Mouse (Mus musculus): ENCODE measurements around the gene Krtap5-4. TPM values are rescaled to one million over a fixed set of nuclear protein-coding genes. Genes with fewer than 3 reads are reported as not detected.
"Not testable (repeated sequence)": the region's sequence is repeated elsewhere in the genome, so short reads cannot be mapped to it uniquely, and the experiment has no call there.

The Krtap5-4 gene
- polyA plus RNA-seq, 1 experiment from 2014 or later: not detected

DNA sequence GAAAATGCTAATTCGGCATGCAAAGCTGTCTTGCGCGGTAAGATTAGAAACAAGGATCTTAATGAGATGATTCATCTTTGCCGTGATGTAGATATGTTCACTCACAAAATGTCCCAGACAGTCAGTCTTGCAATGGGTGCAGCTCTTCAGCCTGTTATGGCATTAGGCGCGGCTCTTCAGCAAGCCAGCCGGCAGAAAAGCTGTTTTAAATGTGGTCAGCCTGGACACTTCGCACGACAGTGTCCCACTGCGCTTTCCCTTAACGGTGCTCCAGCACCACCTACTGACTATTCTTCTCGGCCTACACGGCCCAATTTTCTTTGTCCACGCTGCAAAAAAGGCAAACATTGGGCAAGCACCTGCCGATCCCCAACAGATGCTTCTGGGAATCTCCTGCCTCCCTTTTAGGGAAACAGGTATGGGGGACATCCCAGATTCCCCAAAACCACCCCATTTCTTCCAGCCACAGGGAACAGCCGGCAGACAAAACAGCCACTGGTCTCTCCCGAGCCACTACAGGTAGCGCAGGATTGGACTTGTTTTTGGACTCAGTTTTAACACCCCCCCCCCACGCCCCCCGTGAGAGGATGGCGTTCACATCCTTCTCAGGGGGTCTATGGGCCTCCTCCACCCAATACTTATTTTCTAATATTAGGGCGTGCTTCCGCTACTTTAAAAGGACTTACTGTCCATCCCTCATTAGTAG is 18.1 kb upstream of the Krtap5-4 start:
- peak overlapping the region; percentile 63 for H3K4me3 ChIP-seq (ENCODE audit: low read depth, low read length)
- no peaks in the 10 kb centered on the region for H3K36me3 ChIP-seq (ENCODE audit: control insufficient read depth, insufficient read depth, low read length)
- peak overlapping the region; percentile 93 for H3K4me2 ChIP-seq (ENCODE audit: low read length)
- no peaks in the 10 kb centered on the region for H3K27me3 ChIP-seq (replicated peaks; ENCODE audit: control insufficient read depth, insufficient read depth, low read length)
- ATAC-seq (replicated peaks; ENCODE audit: low FRiP score, low TSS enrichment, low read depth): peak; percentile 56
- no peaks in the 10 kb centered on the region for H3K9me3 ChIP-seq (ENCODE audit: control insufficient read depth, low read length)
- DNase-seq (ENCODE audit: low spot score): peak; percentile 66
- peak overlapping the region; percentile 94 for H3K27ac ChIP-seq (ENCODE audit: low read depth)
- H3K4me1 ChIP-seq (replicated peaks; ENCODE audit: control insufficient read depth, insufficient read depth, low read length): 0 out of 2 replicates have a peak, but pooled peaks cover 7% of the 10 kb centered on the region
- 16% methylated on average over 23 of the region's 23 CpGs for WGBS
- H3K9ac ChIP-seq (ENCODE audit: low read length): peak overlapping the region; percentile 82; the same call in 1 of the 2 replicates

DNA sequence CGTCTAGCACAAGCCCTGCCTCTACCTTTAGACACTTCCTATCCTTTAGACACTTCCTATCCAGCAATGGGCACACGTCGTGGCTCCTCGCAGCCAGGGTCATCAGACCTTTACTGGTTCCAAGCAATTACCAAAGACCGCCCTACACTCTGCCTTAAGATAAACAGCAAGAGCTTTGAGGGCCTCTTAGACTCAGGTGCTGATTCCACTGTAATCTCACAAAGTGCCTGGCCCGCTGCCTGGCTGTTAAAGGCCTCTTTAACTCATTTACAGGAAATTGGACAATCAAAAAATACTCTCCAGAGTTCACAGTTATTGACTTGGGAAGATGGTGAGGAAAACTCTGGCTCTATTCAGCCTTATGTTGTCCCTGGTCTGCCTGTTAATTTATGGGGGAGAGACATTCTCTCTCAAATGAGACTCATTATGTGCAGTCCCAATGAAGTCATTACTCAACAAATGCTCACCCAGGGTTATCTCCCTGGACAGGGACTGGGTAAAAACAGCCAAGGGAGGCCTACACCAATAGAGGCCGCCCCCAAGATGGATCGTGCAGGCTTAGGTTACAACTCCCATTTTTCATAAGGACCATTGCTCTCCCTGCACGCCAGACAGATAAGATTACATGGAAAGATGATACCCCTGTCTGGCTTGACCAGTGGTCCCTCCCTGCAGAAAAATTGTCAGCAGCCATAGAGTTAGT is 17.3 kb upstream of the Krtap5-4 start:
- 38% methylated on average over 9 of the region's 9 CpGs for WGBS
- not testable (repeated sequence) for DNase-seq (ENCODE audit: low spot score); ATAC-seq (replicated peaks; ENCODE audit: low FRiP score, low TSS enrichment, low read depth); H3K9me3 ChIP-seq (ENCODE audit: control insufficient read depth, low read length); H3K27ac ChIP-seq (ENCODE audit: low read depth); H3K27me3 ChIP-seq (replicated peaks; ENCODE audit: control insufficient read depth, insufficient read depth, low read length); H3K4me3 ChIP-seq (ENCODE audit: low read depth, low read length); H3K4me1 ChIP-seq (replicated peaks; ENCODE audit: control insufficient read depth, insufficient read depth, low read length); H3K4me2 ChIP-seq (ENCODE audit: low read length); H3K36me3 ChIP-seq (ENCODE audit: control insufficient read depth, insufficient read depth, low read length); H3K9ac ChIP-seq (ENCODE audit: low read length)

DNA sequence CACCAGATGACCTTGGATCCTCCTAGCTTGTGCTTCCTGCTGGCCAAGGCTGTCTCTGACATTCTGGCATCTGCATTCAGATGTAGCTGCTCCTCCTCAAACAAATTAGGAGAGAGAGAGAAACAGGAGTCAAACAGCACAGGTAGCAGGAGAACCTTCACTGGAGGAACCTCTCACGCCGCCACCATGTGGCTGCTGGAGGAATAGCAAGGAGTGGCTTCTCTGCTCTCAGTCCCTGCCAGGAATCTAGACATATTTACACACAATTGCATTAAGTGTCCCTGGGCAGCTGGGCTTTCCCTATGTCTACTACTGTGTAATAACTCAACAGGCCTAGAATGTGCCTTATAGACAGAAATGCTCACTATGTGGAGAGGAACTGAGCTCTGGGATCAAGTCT is 9.5 kb upstream of the Krtap5-4 start:
- not testable (repeated sequence) for H3K27me3 ChIP-seq (replicated peaks; ENCODE audit: control insufficient read depth, insufficient read depth, low read length); H3K4me1 ChIP-seq (replicated peaks; ENCODE audit: control insufficient read depth, insufficient read depth, low read length); H3K9ac ChIP-seq (ENCODE audit: low read length); H3K4me3 ChIP-seq (ENCODE audit: low read depth, low read length); H3K4me2 ChIP-seq (ENCODE audit: low read length); H3K27ac ChIP-seq (ENCODE audit: low read depth); H3K9me3 ChIP-seq (ENCODE audit: control insufficient read depth, low read length); H3K36me3 ChIP-seq (ENCODE audit: control insufficient read depth, insufficient read depth, low read length); ATAC-seq (replicated peaks; ENCODE audit: low FRiP score, low TSS enrichment, low read depth)
- peak; percentile 62 for DNase-seq (ENCODE audit: low spot score)
- WGBS: 2% methylated on average over 2 of the region's 2 CpGs

DNA sequence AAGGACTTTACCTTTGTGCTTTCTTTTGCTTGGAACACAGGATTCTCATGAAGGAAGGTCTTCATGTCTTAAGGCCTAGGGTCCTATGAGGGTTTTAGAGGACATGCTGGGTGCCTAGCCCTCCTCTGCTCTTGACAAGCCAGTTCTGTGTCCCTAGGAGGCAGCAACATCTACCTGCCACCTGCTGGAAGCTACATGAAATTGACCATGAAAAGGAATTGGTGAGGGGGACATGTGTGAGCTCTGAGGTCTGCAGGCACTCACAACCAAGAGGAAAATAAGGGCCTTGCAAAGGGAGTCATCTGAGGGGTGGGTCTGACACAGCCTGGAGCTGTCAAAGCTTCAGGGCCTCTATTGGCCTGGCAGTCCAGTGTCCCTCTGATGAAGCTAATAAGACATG is 7.9 kb upstream of the Krtap5-4 start:
- no peak overlapping the region for H3K27ac ChIP-seq (ENCODE audit: low read depth)
- H3K4me3 ChIP-seq (ENCODE audit: low read depth, low read length): no peak overlapping the region
- H3K9ac ChIP-seq (ENCODE audit: low read length): no peak overlapping the region
- H3K4me2 ChIP-seq (ENCODE audit: low read length): no peak overlapping the region
- H3K9me3 ChIP-seq (ENCODE audit: control insufficient read depth, low read length): no peaks in the 10 kb centered on the region
- no peak for ATAC-seq (replicated peaks; ENCODE audit: low FRiP score, low TSS enrichment, low read depth)
- H3K4me1 ChIP-seq (replicated peaks; ENCODE audit: control insufficient read depth, insufficient read depth, low read length): no peaks in the 10 kb centered on the region
- no peak for DNase-seq (ENCODE audit: low spot score)
- no peaks in the 10 kb centered on the region for H3K36me3 ChIP-seq (ENCODE audit: control insufficient read depth, insufficient read depth, low read length)
- no peaks in the 10 kb centered on the region for H3K27me3 ChIP-seq (replicated peaks; ENCODE audit: control insufficient read depth, insufficient read depth, low read length)

DNA sequence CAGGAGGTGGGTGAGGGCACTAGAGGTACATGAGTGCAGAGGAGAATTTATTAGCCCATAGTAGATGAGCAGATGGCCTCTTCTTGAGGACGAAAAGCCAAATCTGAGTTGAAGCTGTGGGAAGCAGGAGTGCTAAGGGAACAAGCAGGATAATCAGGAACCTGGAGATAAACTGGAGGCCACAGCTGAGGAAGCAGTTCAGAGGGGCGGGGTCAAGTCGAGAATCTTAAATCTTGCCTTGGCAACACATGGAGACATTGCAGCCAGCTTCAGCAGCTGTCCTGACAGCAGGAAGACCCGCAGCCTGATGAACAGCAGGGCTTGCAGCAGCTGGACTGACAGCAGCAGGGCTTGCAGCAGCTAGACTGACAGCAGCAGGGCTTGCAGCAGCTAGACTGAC is 7.2 kb upstream of the Krtap5-4 start:
- H3K9me3 ChIP-seq (ENCODE audit: control insufficient read depth, low read length); H3K4me2 ChIP-seq (ENCODE audit: low read length); H3K4me1 ChIP-seq (replicated peaks; ENCODE audit: control insufficient read depth, insufficient read depth, low read length); DNase-seq (ENCODE audit: low spot score); ATAC-seq (replicated peaks; ENCODE audit: low FRiP score, low TSS enrichment, low read depth); H3K9ac ChIP-seq (ENCODE audit: low read length); H3K4me3 ChIP-seq (ENCODE audit: low read depth, low read length); H3K27ac ChIP-seq (ENCODE audit: low read depth); H3K27me3 ChIP-seq (replicated peaks; ENCODE audit: control insufficient read depth, insufficient read depth, low read length); H3K36me3 ChIP-seq (ENCODE audit: control insufficient read depth, insufficient read depth, low read length): not testable (repeated sequence)
- 15% methylated on average over 4 of the region's 4 CpGs for WGBS

DNA sequence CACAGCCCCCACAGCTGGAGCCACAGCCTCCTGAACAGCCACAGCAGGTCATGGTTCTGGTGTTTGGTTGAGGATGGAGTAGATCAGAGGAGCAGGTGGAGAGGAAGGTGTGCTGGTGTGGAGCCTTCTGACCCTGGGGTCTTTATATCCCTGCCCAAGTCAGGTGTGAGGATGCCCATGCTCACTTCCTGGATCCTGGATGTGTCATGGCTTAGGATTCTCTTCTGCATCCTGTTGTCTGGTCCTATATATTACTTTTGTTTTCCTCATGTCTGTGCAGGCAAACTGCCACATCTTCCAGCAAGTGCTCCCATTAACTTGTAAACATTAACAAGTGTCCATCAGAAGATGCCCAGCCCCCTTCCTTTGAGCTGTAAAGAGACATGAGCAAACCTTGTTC is 6.3 kb upstream of the Krtap5-4 start, which contains the start of gene Krtap5-1:
Gene Krtap5-1 (minus strand): TSS at position 101 of the 400 bp plus-strand sequence.
- not testable (repeated sequence) for H3K4me1 ChIP-seq (replicated peaks; ENCODE audit: control insufficient read depth, insufficient read depth, low read length); H3K9me3 ChIP-seq (ENCODE audit: control insufficient read depth, low read length); DNase-seq (ENCODE audit: low spot score); H3K9ac ChIP-seq (ENCODE audit: low read length); H3K27me3 ChIP-seq (replicated peaks; ENCODE audit: control insufficient read depth, insufficient read depth, low read length); H3K4me2 ChIP-seq (ENCODE audit: low read length); ATAC-seq (replicated peaks; ENCODE audit: low FRiP score, low TSS enrichment, low read depth); H3K36me3 ChIP-seq (ENCODE audit: control insufficient read depth, insufficient read depth, low read length); H3K27ac ChIP-seq (ENCODE audit: low read depth); H3K4me3 ChIP-seq (ENCODE audit: low read depth, low read length)

DNA sequence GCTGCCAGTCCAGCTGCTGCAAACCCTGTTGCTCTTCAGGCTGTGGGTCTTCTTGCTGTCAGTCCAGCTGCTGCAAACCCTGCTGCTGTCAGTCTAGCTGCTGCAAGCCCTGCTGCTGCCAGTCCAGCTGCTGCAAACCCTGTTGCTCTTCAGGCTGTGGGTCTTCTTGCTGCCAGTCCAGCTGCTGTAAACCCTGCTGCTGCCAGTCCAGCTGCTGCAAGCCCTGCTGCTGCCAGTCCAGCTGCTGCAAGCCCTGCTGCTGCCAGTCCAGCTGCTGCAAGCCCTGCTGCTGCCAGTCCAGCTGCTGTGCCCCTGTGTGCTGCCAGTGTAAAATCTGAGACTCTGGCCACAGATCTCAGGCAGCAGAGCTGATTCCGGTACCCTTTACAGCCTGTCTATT is 580 bp downstream of the Krtap5-4 start:
- not testable (repeated sequence) for H3K9me3 ChIP-seq (ENCODE audit: control insufficient read depth, low read length); H3K9ac ChIP-seq (ENCODE audit: low read length); H3K27ac ChIP-seq (ENCODE audit: low read depth); H3K4me1 ChIP-seq (replicated peaks; ENCODE audit: control insufficient read depth, insufficient read depth, low read length); H3K4me3 ChIP-seq (ENCODE audit: low read depth, low read length); H3K36me3 ChIP-seq (ENCODE audit: control insufficient read depth, insufficient read depth, low read length); ATAC-seq (replicated peaks; ENCODE audit: low FRiP score, low TSS enrichment, low read depth); DNase-seq (ENCODE audit: low spot score); H3K4me2 ChIP-seq (ENCODE audit: low read length); H3K27me3 ChIP-seq (replicated peaks; ENCODE audit: control insufficient read depth, insufficient read depth, low read length)
- 79% methylated on average over 1 of the region's 1 CpGs for WGBS

DNA sequence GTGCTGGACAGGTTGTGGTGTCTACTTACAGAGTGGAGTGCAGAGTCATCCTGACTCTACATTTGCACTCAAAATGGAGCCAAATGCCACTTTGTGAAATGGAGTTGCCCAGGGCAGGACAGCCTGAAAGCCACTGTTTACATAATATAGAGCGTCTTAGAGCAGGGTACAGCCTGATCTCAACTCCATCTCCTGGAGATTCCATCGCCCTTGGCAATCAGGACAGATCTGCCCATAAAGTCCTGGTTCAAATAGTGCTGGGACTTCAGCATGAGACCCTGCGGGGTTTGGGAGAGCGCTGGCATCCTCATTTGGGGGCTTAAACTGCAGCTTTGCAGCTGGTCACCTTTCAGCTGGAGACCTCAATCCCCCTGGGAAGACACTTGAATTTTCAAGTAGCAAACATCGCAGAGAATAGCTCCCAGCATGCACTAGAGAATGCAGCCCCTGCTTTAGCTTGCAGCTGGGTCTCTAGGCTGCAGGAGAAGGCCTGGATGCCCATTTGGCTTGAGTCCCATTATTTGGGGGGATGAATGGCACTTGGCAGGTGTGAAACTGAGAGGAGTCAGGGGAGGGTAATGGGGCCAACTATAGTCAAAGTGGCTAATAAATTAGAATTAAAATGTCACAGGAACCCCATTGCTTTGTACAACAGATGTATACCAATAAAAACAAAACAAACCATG is 11.4 kb downstream of the Krtap5-4 start:
- ATAC-seq (replicated peaks; ENCODE audit: low FRiP score, low TSS enrichment, low read depth): no peak
- H3K9ac ChIP-seq (ENCODE audit: low read length): no peak overlapping the region
- DNase-seq (ENCODE audit: low spot score): no peak
- H3K27me3 ChIP-seq (replicated peaks; ENCODE audit: control insufficient read depth, insufficient read depth, low read length): no peaks in the 10 kb centered on the region
- no peaks in the 10 kb centered on the region for H3K36me3 ChIP-seq (ENCODE audit: control insufficient read depth, insufficient read depth, low read length)
- no peaks in the 10 kb centered on the region for H3K9me3 ChIP-seq (ENCODE audit: control insufficient read depth, low read length)
- no peak overlapping the region for H3K27ac ChIP-seq (ENCODE audit: low read depth)
- no peak overlapping the region for H3K4me3 ChIP-seq (ENCODE audit: low read depth, low read length)
- peaks cover 17% of the 10 kb centered on the region; the same call in 1 of the 2 replicates for H3K4me1 ChIP-seq (replicated peaks; ENCODE audit: control insufficient read depth, insufficient read depth, low read length)
- H3K4me2 ChIP-seq (ENCODE audit: low read length): no peak overlapping the region
- WGBS: 52% methylated on average over 5 of the region's 5 CpGs

Data from intestine, embryonic 14.5 days (tissue).